Comparison of ENCODE assay signal across 21 mouse cellular contexts in genomic region chr7:131807257-131807656, GRCm38 (mm10).
DNase-seq lines count a peak whose midpoint lies in the region.
"Had no signal": no experiment of that assay in that cellular context is flagged by ENCODE, and none has a peak within 500 bp of the region (broad histone marks: within the 10 kb centered on the region; RNA-seq: fewer than 3 reads in every experiment).

No protein-coding gene starts in this region.

- H3K36me3 ChIP-seq in embryonic facial prominence, embryonic 10.5 days (replicated peaks) = no peaks in the 10 kb centered on the region
- H3K36me3 ChIP-seq: embryonic facial prominence, embryonic 12.5 days; forebrain, embryonic 15.5 days; G1E had no signal

- peaks cover 63% of the 10 kb centered on the region for H3K27me3 ChIP-seq in embryonic facial prominence, embryonic 10.5 days (replicated peaks; ENCODE audit: low read depth, poor library complexity, severe bottlenecking)
- H3K27me3 ChIP-seq: embryonic facial prominence, embryonic 12.5 days; Patski had no signal

- no peak overlapping the region for H3K4me3 ChIP-seq in embryonic facial prominence, embryonic 10.5 days
- H3K4me3 ChIP-seq: embryonic facial prominence, embryonic 12.5 days; forebrain, embryonic 13.5 days; forebrain, embryonic 15.5 days had no signal

- no peak overlapping the region; the same call in 1 of the 2 replicates for H3K27ac ChIP-seq in embryonic facial prominence, embryonic 10.5 days (replicated peaks)
- H3K27ac ChIP-seq: embryonic facial prominence, embryonic 12.5 days; forebrain, embryonic 13.5 days; forebrain, embryonic 15.5 days had no signal

- H3K4me1 ChIP-seq in embryonic facial prominence, embryonic 10.5 days = peaks cover 37% of the 10 kb centered on the region
- H3K4me1 ChIP-seq: embryonic facial prominence, embryonic 12.5 days; forebrain, embryonic 13.5 days; forebrain, embryonic 15.5 days had no signal

- no peaks in the 10 kb centered on the region for H3K9me3 ChIP-seq in embryonic facial prominence, embryonic 10.5 days
- H3K9me3 ChIP-seq: embryonic facial prominence, embryonic 12.5 days; forebrain, embryonic 13.5 days; forebrain, embryonic 15.5 days had no signal

- WGBS in embryonic facial prominence, embryonic 10.5 days = 20% methylated on average over 2 of the region's 2 CpGs

- DNase-seq in embryo, embryonic 10 days (ENCODE audit: low spot score) = peak; percentile 79
- DNase-seq in embryo, embryonic 11 days = no peak
- DNase-seq in embryonic facial prominence, embryonic 10.5 days (ENCODE audit: low spot score) = peak; percentile 36
- peak; percentile 31 for DNase-seq in yolk sac, embryonic 10.5 days (ENCODE audit: low spot score)
- DNase-seq in adrenal gland, adult 8-10 months = no peak
- no peak for DNase-seq in kidney, adult 8-10 months
- DNase-seq: adrenal gland, postnatal 10 days; adrenal gland, postnatal 25 days; B cell, adult 2 months; cerebellum, adult 11 months; cerebellum, adult 18-20 months; cerebellum, adult 8-10 months; cerebellum, adult 9-11 months; cerebellum, postnatal 14 days; cerebellum, postnatal 36 days; forebrain, postnatal 0 days had no signal

Comparison
In these comparisons a context has a peak if more than half of its experiments do, and no peak if none do; other contexts are left out.
1. DNase-seq: peak in embryo, embryonic 10 days (single experiment), embryonic facial prominence, embryonic 10.5 days (single experiment) and yolk sac, embryonic 10.5 days (single experiment); none in embryo, embryonic 11 days (single experiment), adrenal gland, adult 8-10 months (single experiment) and kidney, adult 8-10 months (0 of 2).